Mouse (Mus musculus): ENCODE measurements around the gene Ccdc155.

DNA sequence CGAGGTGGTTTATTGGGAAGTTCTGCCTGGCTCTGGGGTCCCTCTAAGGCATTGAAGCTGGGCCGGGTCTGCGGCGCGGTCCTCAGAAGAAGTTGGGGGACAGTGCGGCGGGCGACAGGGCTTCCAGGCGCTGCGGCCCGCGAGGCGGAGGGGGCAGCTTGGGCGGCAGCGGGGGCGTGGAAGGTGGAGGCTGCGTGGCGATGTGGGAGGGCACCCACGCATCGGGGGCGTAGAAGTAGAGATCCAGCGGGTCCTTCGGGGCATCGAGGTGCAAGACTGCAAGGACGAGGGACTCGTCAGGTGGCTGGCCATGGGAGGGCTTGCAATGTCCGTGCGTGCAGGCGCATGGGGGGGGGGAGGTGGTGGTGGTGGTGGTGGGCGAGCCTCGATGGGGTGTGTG, 28.3 kb downstream of the Ccdc155 start:
- TF ChIP-seq CTCF (conservative IDR thresholded peaks at IDR 0.05; ENCODE audit: insufficient read depth, insufficient read length, low read depth, low read length): no peak
- no peak for TF ChIP-seq POLR2A (IDR thresholded peaks at IDR 0.05; ENCODE audit: low read depth, low read length)
